Mouse (Mus musculus): ENCODE measurements at regions not wholly inside any gene's neighbourhood (a gene's known extent, or its start where the extent isn't known, plus 50 kb on each side); places are given as distances from the start of the nearest gene placed in this dataset.
A peak's percentile ranks its signal among the peaks of the same experiment; 100 is the strongest.

DNA sequence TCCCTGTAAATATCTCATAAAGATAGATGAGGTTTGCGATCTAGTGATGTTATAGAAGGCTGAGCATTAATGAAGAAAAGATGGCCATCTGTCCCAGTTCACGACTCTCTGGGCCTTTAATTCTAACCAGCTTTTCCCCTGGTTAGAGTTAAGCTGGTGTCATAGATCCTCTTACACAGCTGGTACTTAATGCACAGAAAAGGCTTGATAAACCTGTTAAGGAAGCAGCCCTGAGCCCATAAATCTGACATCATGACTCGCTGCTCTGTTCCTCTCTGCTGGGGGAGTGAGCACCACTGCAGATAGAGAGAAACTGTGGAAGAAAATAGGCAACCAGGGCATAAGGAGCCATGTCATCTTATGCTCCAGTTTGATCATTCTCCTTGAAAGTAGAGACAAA is 316.5 kb downstream of the Etaa1 start:
- DNase-seq, result no peak

DNA sequence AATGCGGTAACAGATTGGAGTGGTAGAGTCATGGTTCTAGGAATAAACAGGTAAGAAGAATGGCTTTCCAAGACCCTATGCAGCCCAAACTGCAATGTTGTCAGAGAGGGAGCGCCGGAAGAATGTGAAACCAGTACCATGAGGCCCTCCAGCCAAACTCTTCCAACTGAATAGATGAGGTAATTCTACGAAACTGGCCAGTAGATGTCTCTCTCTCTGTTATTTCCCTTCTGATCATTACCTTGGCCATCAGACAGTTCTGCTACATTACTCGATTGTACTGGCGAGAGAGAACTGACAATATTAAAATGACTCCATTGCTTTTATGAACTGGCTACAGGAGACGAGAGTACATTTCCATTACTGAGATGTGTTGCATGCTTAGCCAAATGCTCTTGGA is 313.8 kb downstream of the Etaa1 start:
- DNase-seq, result peak; percentile 3

DNA sequence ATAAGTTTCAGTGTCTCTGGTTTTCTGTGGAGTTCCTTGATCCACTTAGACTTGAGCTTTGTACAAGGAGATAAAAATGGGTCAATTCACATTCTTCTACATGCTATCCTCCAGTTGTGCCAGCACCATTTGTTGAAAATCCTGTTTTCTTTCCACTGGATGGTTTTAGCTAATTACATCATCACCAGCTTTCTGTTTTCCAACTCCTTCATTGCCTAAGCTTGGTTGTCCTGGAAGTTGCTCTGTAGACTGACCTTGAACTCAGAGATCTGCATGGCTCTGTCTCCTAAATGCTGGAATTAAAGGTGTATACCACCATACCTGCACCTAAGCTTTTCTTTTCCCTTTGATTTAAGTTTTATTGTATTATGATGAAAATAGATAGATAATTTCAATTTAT is 306.2 kb downstream of the Etaa1 start:
- no peak for DNase-seq

DNA sequence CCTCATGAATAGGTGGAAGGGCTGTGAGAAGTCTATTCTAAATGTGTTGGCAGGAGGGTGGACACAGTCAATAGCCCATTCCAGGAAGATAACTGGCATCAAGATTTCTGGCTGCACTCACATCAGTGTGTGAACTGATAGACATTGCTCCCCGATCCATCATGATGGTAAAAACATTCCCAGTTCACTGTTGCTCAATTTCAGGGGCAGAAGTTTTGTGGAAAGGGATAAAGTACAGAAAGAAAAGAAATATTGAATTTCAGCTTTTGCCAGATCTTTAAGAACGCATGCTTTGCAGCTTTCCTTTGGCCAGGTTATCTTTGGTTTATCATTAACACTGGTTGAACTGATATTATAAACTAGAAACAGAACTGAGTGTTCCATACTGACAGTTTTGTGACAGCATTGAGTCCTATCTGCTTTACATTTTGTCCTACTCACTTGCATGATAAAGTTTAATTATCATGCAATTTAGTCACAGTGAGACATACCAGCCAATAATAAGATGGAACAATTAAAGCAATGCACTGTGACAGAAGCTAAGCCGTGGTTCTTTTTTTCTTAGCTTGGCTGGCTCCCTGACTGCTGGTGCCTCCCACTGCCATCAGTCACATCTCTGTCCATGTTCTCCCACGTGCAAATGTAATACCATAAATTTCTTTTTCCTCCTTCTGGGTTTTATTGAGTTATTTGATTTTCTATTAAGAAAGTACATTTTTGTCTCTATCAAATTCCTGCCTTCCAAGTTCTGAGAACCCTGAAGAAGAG is 302.1 kb downstream of the Etaa1 start:
- DNase-seq, result no peak

DNA sequence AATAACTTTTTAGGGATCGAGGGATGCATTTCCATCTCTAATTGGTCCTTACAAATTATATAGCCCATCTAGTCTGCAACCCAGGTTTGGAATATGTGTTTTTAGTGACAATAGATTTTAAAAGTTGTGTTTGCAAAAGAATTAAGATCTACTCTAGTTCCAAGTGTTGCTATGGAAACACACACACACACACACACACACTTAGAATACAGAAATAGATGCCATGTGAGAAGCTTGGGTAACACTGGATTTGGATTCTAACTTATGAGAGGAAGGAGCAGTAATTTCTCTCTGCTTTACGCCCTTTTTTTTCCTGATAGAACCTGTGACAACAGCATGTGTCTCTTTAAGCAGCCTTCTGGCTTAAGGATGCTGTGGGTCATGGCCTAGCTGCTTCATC is 297.8 kb downstream of the Etaa1 start:
- DNase-seq, result no peak

DNA sequence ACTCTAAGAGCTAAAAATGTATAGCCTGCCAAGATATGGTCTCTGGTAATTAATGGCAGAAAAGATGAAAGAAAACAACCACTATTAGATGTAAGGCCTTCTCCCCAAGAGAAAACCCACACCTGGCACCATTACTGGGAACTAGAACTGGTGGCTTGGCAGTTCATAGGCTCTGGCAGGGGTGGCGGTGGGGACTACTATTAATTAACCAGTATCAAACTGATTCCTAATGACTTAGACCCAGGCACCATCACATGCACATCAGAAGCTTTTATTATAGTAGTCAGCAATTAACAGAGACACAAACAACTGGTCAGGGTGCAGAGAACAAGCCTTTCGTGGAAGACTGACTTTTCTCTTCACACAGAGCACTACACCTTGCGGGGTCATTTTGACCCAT is 296.0 kb downstream of the Etaa1 start:
- DNase-seq, result no peak

DNA sequence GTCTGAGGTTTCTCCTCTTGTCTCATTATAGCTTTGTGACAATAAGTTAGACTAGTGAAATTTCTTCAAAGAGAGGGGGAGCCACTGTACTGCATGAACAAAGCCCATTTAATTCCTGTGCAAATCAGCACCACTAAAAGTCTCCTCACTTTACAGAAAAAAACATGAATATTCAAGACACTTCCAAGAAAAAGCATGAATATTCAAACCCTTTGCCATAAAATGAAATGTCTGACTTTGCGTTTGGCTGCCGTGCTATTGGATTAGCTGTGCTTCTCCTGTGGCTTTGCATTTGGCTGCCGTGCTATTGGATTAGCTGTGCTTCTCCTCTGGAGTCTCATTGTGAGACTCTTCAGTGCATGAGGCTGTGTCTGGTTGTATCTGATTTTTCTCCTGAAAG is 295.4 kb downstream of the Etaa1 start:
- DNase-seq, result no peak

DNA sequence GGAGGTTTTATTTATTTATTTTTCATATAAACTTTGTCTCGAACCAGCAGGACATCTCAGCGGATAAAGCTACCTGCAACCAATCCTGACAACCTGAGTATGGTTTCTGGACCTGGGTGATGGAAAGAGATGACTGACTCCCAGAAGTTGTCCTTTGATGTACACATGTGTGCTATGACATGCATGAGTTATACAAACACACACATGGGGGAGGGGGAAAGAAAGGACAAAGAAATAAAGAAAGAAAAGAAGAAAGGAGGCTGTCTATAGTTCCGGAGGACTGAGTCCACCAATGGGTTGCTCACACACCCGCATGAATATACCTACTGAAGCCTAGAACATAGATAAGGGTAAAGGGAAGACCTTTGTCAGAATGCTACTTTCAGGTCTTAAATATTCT is 295.0 kb downstream of the Etaa1 start:
- no peak for DNase-seq

DNA sequence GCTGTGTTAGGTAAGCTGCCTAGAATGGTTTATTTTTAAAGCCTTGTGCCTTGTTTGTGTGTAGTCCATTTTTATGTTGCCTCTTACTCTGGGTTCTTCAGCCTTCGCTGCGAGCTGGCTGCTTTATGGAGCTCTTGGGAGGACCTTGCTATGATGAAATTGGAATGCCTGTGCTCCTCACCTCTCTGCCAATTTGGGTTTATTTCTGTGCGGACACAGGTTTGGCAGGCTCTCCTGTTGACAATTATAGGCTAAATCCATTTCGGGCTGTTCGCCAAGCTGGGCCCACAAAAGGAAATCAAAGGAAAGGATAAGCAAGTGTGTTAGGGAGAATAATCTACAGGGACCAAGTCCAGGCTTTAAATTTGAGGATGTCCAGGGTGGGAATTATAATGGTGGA is 289.8 kb downstream of the Etaa1 start:
- peak; percentile 10 for DNase-seq

DNA sequence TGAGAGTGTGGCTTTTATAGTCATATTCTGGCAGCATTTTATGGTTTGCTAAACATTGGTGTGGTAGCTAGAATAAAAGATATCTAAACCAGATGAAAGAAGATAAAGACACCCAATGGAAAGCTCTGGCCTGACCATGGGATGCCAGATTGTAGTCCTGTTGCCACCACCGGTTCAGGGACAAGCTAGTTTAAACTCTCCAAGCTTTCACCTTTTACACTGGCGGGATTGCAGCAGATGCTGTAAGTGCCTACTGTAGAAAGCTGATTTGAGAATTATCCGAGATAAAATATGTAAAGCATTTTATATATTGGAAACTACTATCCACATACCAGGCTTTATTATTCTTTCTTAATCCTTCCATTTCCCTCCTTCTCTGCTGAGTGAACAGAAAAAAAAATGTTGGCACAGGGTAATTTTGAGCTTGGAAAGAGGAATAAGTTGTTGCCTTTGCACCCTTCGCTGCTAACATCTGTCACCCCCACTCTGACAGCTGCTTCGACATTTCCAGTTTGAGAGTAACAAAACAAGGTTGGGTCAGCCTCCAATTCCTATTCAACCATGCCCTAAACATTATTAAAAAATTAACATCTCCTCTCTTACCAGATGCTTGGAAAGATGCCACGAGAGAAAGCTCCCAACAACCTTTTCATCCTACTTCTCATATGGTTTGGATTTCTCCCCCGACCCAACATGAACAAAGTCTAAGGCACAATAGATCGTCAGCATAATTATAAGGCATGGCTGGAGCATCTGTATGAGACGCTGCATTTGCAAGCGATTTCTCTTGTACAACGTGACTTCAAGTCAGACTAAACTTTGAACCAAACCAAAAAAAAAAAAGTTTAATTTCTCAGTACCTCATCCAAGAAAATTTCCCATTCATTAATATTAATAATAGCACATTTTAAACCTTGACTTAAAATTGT is 287.8 kb downstream of the Etaa1 start:
- no peak for DNase-seq

DNA sequence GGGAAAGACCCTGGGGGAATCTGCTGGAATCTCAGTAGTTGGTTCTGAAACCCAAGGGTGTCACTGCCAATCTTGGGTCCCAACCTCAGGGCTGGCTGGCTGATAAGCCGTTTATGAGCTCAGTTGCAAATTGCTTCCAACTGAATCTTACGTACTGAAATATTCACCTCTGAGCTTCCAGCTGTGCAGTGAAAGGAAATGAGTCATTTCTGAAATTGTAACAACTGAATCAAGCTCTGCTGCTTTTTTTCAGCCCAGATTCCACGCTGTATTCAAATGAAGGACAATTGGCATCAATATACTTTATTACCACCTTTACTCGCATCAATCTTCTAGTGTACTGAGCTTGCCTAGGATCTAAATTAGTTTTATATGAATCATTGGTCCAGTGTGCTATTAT is 272.7 kb downstream of the Etaa1 start:
- DNase-seq, result no peak

DNA sequence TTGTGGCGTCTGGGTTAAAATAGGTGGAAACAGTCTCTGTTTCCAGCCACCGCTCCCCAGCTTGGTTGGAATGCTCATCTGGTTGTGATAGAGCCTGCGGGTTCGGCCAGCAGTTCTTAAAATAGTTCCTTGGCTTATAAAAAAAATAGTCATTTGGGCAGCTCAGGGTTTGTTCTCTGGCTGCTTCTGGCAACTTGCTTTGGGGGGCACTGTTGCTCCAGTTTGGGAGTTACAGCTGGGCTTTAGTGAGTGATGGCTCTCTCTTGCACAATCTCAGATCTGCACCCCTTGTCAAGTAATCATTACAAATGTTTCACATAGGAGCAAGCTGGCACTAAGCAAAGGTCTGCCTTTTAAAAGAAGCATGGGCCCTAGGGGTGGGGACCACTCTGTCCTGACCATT is 268.0 kb downstream of the Etaa1 start:
- DNase-seq, result peak; percentile 60

DNA sequence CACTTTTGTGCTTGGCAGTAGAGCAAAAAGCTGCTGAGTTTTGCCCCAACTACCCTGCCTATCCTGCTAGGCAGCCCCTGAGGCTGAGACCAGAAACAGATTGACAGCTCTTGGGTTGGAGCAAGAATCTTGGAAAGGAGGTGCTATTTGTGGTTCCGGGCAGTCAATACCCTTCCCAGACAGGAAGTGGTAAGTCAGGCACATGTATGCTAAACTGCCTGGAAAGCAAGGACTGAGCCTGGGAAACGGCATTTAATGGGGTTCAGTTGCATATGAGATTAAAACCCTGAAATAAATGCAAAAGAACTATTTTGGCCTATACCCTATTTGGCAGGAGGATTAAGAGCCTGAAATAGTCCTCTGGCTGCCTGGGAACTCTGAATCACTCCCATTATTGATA is 266.9 kb downstream of the Etaa1 start:
- DNase-seq, result no peak

DNA sequence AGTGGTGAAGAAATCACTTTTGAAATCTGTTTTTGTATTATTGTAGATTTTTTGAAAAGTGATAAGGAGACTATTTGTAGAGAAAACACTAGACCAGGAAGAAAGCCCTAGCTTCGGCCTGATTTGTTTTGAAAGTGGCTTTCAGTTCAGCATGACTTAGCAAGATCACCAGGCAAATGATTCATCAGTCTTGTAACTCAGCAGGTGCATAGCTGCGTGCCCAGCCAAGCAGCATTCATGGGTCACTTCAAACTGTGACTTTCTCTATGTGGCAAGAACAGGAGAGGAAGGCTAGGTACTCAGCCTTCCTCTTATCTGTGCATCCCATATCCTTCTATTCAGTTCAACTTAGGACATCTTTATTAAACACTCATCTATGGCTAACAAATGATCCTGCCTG is 259.5 kb downstream of the Etaa1 start:
- no peak for DNase-seq

DNA sequence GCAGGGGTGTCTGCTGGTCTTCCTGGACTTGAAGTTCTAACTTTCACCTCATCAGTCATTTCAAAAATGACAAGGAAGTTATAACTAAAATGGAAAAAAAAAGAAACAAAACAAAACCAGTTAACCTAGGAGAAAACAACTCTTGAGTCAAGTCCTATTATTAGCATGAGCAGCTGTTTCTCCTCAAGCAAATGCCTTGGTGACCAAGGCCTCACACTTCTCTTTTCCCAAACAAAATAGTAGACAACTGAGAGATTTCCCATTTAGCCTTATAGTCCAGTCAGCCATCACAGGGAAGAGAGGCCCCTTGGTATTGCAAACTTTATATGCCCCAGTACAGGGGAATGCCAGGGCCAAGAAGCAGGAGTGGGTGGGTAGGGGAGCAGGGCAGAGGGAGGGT is 244.9 kb downstream of the Etaa1 start:
- peak; percentile 63 for DNase-seq

DNA sequence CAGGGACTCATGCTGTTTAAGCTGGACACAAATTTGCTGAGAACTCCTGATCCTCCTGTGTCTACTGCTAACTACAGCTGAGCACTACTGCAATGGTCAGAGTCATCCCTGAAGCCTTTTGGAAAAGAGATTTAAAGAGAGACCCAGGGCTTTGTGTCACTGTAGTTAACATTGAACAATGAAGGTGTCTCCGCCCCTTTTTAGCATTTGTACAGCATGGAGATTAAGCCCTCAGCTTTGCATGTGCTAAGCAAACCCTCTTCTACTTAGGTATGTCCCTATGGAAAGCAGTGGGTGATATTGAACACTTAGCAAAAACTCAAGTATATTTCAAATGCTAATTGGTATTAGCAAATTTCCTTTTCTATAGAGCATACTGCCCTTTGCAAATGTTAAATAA is 231.6 kb downstream of the Etaa1 start:
- no peak for DNase-seq

DNA sequence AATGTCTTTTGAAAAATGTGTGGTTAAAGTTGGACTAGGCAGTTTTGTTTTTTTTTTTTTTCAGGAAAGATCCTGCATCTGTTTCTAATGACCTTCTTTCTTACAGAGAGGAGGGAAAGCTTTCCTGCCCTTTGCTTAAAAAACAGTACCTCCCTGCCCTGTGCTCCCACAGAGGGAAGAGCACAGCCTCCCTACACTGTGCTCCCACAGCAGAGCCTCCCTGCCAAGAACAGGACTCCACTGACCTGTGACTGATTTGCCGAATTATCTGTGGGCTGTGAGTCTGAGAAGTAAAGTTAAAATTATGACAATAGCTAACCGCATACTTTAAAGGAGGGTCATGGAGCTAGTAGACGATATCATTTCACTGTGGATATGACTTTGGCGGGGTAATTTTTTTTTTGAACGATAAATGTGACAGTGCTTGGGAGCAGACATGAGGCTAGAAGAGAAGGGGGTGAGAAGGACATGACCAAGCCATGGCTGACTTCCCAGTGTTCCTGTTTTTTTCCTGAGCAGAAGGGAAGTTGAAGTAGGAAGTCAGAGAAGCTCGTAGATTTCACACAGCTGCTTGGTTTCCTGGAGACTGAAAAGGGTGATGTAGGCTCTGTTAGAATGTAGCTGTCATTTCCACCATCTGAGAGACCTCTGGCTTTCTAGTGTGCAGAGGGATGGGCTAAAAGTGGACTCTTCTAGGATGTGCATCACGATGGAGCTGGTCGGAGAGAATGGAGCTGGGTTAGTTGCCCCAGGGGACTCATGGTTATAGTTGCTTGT is 226.2 kb downstream of the Etaa1 start:
- DNase-seq, result peak; percentile 21

DNA sequence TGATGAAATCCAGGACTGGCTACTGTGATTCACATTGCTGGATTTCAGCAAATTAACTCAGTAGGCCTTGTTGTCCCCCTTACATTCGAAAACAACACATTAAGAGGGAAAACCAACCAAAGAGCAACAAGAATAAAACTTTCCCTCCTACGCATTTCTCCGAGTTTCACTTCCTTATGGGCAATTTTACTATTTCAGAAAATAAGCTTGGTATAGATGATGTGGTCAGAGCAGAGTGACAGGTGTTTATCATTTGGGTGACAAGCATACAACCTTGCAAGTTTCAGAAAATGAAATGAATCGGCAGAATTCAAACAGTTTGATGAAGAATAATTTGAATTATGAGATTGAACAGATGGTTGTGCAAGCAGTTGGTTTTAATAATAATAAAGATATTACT is 220.6 kb downstream of the Etaa1 start:
- no peak for DNase-seq

DNA sequence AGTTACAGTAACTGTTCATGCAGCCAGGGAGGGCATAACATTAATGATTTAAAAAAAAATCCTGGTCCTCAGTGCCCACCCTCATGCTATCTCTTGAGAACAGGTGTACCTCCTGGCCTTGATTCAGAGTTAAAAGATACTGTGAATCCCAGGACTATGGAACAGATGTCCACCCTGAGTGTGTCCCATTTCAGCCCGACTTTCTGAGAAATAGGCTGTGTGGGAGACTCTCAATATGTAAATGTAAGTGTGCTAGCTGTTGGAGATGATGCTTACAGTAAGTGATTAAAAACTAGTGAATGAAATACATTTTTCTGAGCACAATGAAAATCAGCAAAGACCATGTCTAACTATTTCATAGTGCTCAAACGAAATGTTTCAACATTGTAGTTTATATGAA is 219.2 kb downstream of the Etaa1 start:
- no peak for DNase-seq

DNA sequence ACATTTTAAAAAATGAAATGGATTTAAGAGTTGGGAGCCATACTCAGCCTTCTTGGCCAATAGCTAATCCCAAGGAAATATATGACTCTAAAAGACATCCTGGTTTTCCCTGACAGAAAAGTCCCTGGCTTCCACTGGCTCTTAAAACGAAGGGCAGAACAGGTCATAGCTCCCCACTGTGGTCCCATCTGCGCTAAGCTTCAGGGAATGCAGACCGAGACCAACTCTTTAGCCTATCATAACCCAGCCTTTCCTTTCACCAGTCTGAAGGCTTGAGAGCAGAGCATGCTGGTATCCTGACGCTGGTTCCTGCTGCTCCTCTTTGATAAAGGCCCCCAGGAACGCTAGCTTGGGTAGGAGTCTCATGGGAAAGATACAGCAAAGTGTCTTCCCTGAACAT is 214.8 kb downstream of the Etaa1 start:
- no peak for DNase-seq

DNA sequence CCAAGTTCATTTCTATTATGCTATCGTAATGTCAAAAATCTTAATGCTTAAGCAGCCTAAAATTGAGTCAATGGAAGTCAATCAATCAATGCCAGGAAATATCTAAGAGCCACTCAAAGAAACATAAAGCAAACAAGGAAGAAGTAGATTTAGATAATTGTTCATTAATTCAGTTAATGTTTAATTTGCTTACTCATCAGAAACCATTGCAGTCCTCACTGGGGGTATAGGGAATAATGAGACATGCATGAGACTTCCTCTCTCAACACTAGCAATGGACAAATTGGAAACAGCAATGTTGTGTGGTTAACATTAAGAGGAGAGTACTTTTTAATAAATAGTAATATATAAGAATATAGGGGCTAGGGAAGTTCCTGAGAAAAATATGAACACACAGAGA is 209.9 kb downstream of the Etaa1 start:
- no peak for DNase-seq

DNA sequence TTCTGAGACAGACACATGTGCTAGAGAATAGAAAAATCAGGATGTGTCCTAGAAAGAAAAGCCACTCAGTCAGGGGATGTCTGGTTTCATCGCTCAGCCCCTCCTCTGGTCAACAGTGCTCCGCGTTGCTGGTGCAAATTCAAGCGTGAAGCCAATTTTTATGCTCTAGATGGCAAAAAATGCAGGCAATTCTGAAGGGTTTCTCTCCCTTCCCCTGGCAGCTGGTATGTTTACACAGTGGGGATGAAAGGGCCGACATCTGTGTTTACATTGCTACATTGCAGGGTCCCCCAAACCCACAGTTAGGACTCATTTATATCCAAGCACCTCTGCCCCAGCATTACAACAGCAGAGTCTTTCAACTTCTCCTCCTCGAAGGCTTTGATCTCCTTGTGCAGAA is 203.3 kb downstream of the Etaa1 start:
- DNase-seq, result peak; percentile 5

DNA sequence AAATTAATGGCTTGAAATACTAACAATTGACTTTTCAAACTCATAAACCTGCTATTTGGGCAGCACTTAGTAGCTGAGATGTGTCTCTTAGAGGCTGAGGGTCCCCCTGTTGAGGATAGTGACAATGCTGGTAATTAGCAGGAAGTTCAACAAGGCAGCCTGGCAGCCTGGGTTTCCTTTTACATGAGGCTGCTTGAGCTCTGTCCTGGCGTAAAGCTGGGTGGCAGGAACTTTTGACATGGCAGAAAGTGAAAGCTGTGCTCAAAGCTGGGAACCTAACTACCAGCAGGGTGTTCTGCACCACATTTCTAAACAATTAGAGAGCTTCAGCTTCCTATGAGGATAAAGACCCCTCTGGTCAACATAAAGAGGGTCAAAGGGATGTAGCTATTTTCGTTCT is 194.5 kb downstream of the Etaa1 start:
- no peak for DNase-seq

DNA sequence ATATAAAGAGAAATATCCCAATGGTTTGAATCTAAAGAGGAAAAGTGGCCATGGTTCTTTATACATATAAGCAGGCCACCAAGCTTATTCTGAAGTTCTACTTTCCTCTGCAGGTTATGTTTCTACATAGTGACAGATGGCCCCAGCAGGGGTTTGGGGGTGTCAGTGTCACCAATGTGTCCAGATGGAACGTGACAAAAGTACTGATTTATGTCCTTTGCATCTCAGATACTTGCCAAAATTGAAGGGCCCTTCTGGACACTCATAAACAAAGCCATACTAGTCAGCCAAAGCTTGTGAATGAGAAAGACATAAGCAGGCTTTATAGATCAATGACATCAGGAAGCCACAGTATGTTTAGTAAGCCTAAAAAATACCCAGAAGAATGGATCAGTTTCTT is 190.3 kb downstream of the Etaa1 start:
- DNase-seq, result no peak
